Mouse (Mus musculus) lung, adult 10 weeks (tissue): ENCODE data around the gene Gm38431. TPM values are rescaled to one million over a fixed set of nuclear protein-coding genes. Genes with fewer than 3 reads are reported as not detected.

Source experiments
- polyA plus RNA-seq: library from polyadenylated mRNA; stranded (reverse); fragments of 350-450 nt; fragmentation: Illumina TruSeq; extraction: RNeasy Lipid Tissue Mini Kit (QIAGEN cat#74804); gene quantifications from one replicate; pipeline ENCODE4 v1.2.3, GENCODE M21; 2014; ENCODE audit warnings: low read depth, low replicate concordance; ENCODE audit not compliant: insufficient read depth

The Gm38431 gene
- polyA plus RNA-seq = 0.10 TPM

GRCm38 (mm10) chr9:21091707-21092320, at the start of gene Gm38431, which contains the start of gene Raver1:
Gene Gm38431 (minus strand): TSS chr9:21091997.
Gene Raver1 (minus strand): TSS chr9:21092008.

GRCm38 (mm10) chr9:21131059-21131956, 39.5 kb upstream of the Gm38431 start, which contains the start of gene Tyk2:
Gene Tyk2 (minus strand): TSS chr9:21131243.

GRCm38 (mm10) chr9:21073044-21073840, 18.6 kb downstream of the Gm38431 start, which contains the start of the genes Gm49373 and Fdx1l:
Gene Gm49373 (minus strand): TSS chr9:21073096.
Gene Fdx1l (minus strand): TSS chr9:21073614.

GRCm38 (mm10) chr9:21067006-21067684, 24.7 kb downstream of the Gm38431 start, which contains the start of gene Zglp1:
Gene Zglp1 (minus strand): TSS chr9:21067093.

GRCm38 (mm10) chr9:21031896-21032351, 59.9 kb downstream of the Gm38431 start, which contains the start of gene Icam5:
Gene Icam5 (plus strand): TSS chr9:21032073.

GRCm38 (mm10) chr9:21029291-21030054, 62.3 kb downstream of the Gm38431 start, which contains the start of gene Icam4:
Gene Icam4 (plus strand): TSS chr9:21029373.

Other genes with a start within 250 kb of the Gm38431 start
- 17.4 TPM for gene A230050P20Rik, start 223.4 kb downstream of the Gm38431 start, polyA plus RNA-seq
- 2.2 TPM for gene Angptl6, start 212.3 kb downstream of the Gm38431 start, polyA plus RNA-seq
- gene Ppan, start 203.8 kb downstream of the Gm38431 start, polyA plus RNA-seq = 15.0 TPM
- 123 TPM for gene Eif3g, start 193.4 kb downstream of the Gm38431 start, polyA plus RNA-seq
- gene Dnmt1, start 132.1 kb downstream of the Gm38431 start, polyA plus RNA-seq = 8.6 TPM
- gene S1pr2, start 115.2 kb downstream of the Gm38431 start, polyA plus RNA-seq = 8.2 TPM
- 54.9 TPM for gene Mrpl4, start 89.3 kb downstream of the Gm38431 start, polyA plus RNA-seq
- 159 TPM for gene Icam1, start 76.0 kb downstream of the Gm38431 start, polyA plus RNA-seq
- 1.6 TPM for gene Icam4, start 62.6 kb downstream of the Gm38431 start, polyA plus RNA-seq
- 0.12 TPM for gene Icam5, start 59.9 kb downstream of the Gm38431 start, polyA plus RNA-seq
- gene Zglp1, start 24.9 kb downstream of the Gm38431 start, polyA plus RNA-seq = not detected
- gene Gm49373, start 18.9 kb downstream of the Gm38431 start, polyA plus RNA-seq = 0.21 TPM
- 40.1 TPM for gene Fdx1l, start 18.4 kb downstream of the Gm38431 start, polyA plus RNA-seq
- gene Raver1, start within 50 bp of the Gm38431 start, polyA plus RNA-seq = 17.8 TPM
- gene Tyk2, start 39.2 kb upstream of the Gm38431 start, polyA plus RNA-seq = 9.4 TPM
- gene Cdc37, start 58.0 kb upstream of the Gm38431 start, polyA plus RNA-seq = 99.3 TPM
- gene Pde4a, start 73.7 kb upstream of the Gm38431 start, polyA plus RNA-seq = 3.4 TPM
- gene Keap1, start 147.4 kb upstream of the Gm38431 start, polyA plus RNA-seq = 24.3 TPM
- gene S1pr5, start 156.4 kb upstream of the Gm38431 start, polyA plus RNA-seq = 1.3 TPM
- gene Atg4d, start 173.3 kb upstream of the Gm38431 start, polyA plus RNA-seq = 25.0 TPM
- 18.5 TPM for gene Kri1, start 196.0 kb upstream of the Gm38431 start, polyA plus RNA-seq
- 20.3 TPM for gene Cdkn2d, start 199.4 kb upstream of the Gm38431 start, polyA plus RNA-seq
- 27.2 TPM for gene Ap1m2, start 220.3 kb upstream of the Gm38431 start, polyA plus RNA-seq
- 118 TPM for gene Slc44a2, start 228.7 kb upstream of the Gm38431 start, polyA plus RNA-seq